Mouse (Mus musculus) right cerebral cortex, postnatal 36 days (tissue): ENCODE results near the gene Prkn.

Experiments used
- DNase-seq, 2 experiments: peaks; one replicate each; pipeline ENCODE4 v3.0.0; 2022; ENCODE audit warnings: low spot score in 2 of 2, mixed read lengths in 1 of 2

The Prkn gene

DNA sequence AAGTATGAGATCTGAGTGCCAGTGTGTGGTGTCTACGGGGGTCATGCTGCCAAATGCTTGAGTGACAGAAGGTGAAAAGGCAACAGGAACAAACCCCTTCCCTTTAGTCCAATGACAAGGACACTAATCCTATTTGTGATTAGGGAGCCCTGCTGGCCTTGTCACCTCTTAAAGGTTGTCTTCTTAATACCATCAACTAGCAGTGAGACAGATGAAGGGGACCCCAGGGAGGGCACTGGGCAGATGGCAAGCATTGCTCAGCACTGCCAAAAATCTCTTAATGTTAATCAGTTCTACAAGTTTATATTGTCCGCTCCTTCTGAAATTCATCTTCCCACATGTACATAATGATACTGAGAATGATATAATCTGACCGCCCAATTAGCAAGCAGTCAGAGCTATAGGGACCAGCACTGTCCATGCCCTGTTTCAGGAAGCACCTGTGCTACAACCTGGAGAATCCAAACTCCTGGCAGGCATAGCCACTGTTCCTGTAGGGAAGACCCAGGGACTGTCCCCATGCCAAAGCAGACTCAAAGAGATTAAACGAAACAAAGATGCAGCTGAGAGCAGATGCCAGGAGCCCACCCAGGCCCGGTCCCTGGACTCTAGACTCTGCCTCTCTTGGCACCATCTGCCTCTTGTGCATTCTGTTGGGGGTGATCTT lies 1250.2 kb downstream of the Prkn start:
- DNase-seq = no peak

DNA sequence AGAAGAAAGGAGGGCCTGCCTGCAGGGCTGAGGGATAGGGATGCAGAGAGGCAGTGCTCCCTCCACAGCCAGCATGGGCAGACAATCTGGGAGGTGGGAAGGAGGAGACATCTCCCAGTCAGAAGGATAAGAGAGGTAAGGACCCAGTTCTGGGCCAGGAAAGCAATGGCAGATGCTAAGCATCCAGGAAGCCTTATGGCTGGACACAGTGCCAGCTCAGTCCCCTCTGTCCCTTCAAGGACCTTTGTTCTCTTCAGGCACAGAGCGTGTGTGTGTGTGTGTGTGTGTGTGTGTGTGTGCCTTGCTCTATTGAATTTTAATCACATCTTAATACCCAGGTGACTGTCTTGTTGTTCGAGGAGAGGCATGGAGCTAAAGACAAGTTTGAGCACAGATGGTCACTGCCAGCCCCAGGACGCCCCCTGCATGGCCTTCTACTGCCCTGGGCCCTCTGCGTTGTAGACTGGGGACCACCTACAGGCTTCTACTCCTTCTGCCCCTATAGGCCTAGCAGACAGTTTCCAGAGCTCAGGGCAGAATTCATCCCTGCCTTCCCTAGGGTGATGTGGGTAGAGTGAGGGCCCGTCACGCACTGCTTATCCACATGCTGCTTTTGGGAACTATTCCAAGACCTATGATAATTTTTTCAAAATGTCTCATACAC lies 1252.8 kb downstream of the Prkn start:
- no peak for DNase-seq

DNA sequence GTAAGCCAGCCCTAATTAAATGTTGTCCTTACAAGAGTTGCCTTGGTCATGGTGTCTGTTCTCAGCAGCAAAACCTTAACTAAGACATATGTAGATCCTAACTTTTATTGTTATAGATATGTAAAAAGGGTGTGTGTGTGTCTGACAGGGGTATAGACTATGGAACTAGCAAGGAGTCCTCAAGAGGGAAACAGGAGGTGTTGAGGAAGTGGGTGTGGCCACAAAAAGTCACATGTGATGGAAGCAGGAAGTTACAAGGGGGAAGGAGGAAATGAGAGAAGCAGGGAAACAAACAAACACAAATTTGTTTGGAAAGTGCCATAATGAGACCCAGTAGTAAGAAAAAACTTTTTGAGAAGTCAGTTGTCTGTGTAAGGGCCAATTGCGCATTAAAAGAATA lies 1253.8 kb downstream of the Prkn start:
- no peak for DNase-seq

DNA sequence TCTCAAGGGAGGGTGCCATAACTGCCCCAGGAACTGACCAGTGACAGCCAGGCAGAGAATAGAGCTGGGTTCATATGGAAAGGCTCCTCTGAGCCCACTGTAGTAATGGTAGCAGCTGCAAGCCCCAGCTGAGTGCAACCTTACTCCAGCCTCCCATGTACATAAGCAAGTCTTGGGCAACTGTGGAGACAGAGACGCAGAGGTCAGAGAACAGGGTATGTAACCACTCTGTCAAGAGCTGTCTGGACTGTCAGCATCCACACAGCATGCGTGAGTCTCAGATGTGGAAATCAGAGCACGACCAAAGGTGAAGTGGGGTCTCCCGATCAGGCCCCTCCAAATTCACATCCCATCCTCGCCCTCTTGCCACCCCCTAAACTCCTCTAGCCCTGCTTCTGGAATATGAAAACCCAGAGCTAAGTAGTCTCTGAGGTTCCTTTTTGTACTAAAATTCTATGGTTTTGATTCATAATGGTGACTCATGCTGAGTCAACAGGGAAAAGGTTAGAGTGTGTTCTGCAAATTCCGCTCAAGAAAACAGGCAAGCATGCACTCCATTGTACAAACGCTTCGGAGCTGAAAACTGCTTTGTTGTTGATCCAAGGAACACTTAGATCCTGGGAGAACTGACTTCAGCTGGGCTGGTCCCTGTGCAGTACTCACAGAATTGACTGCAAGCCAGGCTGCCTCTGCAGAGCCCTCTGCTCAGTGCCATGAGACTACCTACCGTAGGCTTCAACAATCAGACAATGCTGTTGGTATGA lies 1254.8 kb downstream of the Prkn start:
- DNase-seq = peak in 1 of 2 experiments; percentile 9

DNA sequence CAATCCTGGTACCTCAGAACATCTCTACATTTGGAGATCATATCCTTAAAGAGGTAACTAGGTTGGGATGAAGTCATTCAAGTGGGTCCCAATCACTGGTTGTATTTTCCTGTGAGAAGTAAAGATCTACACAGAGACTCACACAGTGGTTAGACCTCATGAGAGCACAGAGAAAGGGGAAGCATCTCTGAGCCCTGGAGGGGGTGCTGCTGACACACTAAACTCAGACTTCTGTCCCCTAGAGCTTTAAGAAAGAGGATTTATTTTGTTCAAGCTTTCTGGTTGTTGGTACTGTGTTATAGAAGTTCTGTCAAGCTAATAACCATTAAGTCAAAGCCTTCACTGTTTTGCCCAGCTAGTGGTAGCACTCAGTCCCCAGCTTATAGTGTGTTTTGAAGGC lies 1259.2 kb downstream of the Prkn start:
- DNase-seq = no peak

DNA sequence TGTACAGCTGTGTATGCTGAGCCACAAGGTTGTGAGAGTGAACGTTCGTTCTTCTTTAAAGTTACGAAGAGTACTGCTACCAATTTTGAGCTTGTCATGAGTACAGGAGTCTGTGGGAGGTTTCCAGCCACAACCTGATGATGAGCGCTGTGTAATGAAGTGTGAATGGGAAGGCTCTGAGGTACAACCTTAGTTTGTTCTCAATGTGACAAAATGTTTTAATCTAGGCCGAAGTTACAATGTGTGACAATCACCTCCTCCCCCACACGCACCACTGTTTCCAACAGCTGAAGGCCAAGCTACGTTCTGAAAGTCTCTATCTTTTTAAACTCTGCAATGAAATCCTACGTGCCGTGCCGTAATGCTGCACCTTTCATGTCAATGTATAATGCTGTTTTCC lies 1262.1 kb downstream of the Prkn start:
- peak in 1 of 2 experiments; percentile 18 for DNase-seq

DNA sequence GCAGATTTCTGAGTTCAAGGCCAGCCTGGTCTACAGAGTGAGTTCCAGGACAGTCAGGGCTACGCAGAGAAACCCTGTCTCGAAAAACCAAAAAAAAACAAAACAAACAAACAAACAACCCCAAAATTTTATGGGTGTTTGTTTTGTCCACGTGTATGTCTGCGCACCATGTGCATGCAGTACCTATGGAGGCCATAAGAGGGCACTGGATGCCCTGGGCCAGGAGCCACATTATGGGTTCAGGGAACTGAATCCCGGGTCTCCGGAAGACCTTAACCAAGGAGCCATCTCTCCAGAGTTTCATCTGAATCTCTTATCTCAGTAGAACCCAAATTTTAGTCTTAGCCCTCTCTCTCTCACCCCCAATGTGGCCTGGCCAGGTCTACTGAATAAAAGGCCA lies 1263.6 kb downstream of the Prkn start:
- no peak for DNase-seq

DNA sequence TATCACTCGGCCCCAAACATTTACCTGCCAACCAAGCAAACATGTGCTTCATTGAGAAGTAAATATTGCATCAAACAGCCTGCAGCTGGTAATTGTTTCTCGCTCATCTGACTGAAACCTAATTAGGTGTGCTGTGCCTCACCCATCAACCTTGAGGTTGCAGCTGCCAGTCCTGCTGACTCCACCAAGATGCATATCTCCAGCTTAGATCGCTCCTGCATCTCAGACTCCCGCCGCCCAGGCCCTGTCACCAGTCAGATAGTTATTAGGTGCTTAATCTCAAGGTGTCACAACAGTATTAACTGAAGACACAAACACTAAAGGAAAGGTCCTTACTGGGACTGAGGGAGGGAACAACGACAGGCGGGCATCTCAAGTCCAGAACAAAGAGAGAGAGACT lies 1264.1 kb downstream of the Prkn start:
- DNase-seq = no peak

DNA sequence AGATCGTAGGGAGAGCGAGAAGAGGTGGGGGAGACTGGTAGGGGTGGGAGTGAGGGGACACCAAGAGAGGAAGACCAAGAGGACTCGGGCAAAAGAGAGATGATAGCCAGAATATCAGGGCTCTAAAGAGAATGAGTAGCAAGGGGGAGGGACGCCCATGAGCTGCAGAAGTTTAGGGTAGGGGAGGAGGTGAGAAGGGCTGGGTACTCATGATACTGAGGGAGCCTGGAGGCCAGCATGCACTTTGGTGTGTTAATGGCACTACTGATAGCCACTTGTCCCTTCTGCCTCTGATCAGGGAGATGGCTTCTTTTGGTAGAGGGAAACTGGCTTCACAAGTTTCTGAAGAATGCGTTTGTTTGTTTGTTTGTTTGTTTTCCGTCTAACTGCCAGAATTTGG lies 1264.5 kb downstream of the Prkn start:
- no peak for DNase-seq

DNA sequence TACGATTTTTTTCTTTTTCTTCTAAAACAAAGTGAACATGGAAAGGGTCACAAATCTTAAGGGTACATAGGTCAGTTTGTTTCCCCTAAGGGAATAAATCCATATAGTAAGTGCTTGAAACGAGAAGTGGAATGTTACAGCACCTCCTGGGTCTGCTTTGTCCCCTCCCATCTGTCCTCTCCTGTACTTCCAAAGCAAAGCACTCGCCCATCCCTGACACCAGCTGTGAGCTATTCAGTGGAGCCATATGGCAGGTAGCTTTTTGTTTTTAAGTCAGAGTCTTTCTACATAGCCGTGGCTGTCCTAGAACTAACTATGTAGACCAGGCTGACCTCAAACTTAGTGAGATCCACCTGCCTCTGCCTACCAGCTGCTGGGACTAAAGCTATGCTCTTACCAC lies 1266.1 kb downstream of the Prkn start:
- no peak for DNase-seq
